Mouse (Mus musculus) lung, postnatal 0 days (tissue): ENCODE results near the gene Gm2056.
"Not testable (repeated sequence)": the region's sequence is repeated elsewhere in the genome, so short reads cannot be mapped to it uniquely, and the experiment has no call there.

Experiments
- CTCF ChIP-seq: IDR thresholded peaks from 2 replicates; pipeline ENCODE4 v1.5.1; 2016; ENCODE audit warnings: antibody characterized with exemption, mild to moderate bottlenecking
- EP300 ChIP-seq: IDR thresholded peaks from 2 replicates; pipeline ENCODE4 v1.6.1; 2016; ENCODE audit warnings: antibody characterized with exemption, mild to moderate bottlenecking, control low read depth

DNA sequence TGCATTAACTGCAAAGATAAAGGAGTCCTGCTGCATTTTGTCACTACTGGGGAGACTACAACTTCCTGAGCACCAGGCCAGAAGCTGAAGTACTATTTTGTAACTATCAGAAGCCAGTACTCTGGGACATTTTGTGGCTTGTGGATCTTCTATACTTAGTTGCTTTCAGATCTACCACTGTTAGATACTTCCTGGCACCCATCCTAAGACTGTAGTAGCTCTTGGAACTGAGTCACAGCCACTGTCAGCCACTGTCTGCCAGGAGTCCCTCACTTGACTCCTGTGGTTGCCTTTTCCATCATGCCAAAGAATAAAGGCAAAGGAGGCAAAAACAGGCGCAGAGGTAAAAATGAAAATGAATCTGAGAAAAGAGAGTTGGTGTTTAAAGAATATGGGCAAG is 15.3 kb upstream of the Gm2056 start, which contains the start of gene Gm2075:
- TF ChIP-seq CTCF, EP300: not testable (repeated sequence)
